Mouse (Mus musculus): Measurements from ENCODE around the gene Adgrg7. TPM values are rescaled to one million over a fixed set of nuclear protein-coding genes. Genes with fewer than 3 reads are reported as not detected.

Adgrg7 gene
- polyA plus RNA-seq, 1 experiment = not detected

DNA sequence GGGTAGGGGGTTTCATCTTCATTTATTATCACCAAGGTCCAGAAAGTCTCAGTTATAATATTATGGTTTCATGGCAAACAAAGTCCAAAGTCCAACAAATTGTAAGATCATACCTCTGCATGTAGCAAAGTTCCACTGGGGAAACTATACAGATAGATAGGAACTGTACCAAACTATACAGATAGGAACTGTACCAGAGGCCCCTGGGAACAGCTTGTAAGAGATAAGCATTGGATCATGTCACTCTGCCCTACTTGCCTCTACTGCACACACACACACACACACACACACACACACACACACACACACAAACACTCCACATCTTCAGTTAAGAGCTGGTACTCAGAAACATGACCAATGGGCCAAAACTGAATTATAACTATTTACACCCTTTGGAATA is 76.6 kb downstream of the Adgrg7 start:
- peaks cover 29% of the 10 kb centered on the region for H3K79me2 ChIP-seq (ENCODE audit: control insufficient read depth, insufficient read depth)
- H3K27me3 ChIP-seq (ENCODE audit: control insufficient read depth, insufficient read depth, insufficient read length) = no peaks in the 10 kb centered on the region
- no peak overlapping the region for H3K4me3 ChIP-seq (ENCODE audit: insufficient read depth, poor library complexity, severe bottlenecking)
- H3ac ChIP-seq (ENCODE audit: control insufficient read depth, insufficient read length, low read depth) = no peak overlapping the region
- TF ChIP-seq USF1 (IDR thresholded peaks at IDR 0.05; ENCODE audit: low read depth) = no peak
- no peak for TF ChIP-seq FOSL1 (IDR thresholded peaks at IDR 0.05; ENCODE audit: insufficient read depth, low read length, poor library complexity, severe bottlenecking)
- TF ChIP-seq MAX (IDR thresholded peaks at IDR 0.05) = no peak
- no peak for TF ChIP-seq CTCF (IDR thresholded peaks at IDR 0.05; ENCODE audit: control insufficient read depth, insufficient read depth, insufficient read length)
- TF ChIP-seq MYOD1 (IDR thresholded peaks at IDR 0.05; ENCODE audit: control insufficient read depth, insufficient read length, low read depth) = no peak
- TF ChIP-seq MYOG (IDR thresholded peaks at IDR 0.05; ENCODE audit: control insufficient read depth, extremely low read depth, insufficient read length) = no peak
- no peak for TF ChIP-seq CEBPB (IDR thresholded peaks at IDR 0.05; ENCODE audit: low read depth)
- H3K36me3 ChIP-seq (ENCODE audit: control insufficient read depth, insufficient read depth) = no peaks in the 10 kb centered on the region
- peaks cover 25% of the 10 kb centered on the region for H3K79me3 ChIP-seq (ENCODE audit: low read depth)

DNA sequence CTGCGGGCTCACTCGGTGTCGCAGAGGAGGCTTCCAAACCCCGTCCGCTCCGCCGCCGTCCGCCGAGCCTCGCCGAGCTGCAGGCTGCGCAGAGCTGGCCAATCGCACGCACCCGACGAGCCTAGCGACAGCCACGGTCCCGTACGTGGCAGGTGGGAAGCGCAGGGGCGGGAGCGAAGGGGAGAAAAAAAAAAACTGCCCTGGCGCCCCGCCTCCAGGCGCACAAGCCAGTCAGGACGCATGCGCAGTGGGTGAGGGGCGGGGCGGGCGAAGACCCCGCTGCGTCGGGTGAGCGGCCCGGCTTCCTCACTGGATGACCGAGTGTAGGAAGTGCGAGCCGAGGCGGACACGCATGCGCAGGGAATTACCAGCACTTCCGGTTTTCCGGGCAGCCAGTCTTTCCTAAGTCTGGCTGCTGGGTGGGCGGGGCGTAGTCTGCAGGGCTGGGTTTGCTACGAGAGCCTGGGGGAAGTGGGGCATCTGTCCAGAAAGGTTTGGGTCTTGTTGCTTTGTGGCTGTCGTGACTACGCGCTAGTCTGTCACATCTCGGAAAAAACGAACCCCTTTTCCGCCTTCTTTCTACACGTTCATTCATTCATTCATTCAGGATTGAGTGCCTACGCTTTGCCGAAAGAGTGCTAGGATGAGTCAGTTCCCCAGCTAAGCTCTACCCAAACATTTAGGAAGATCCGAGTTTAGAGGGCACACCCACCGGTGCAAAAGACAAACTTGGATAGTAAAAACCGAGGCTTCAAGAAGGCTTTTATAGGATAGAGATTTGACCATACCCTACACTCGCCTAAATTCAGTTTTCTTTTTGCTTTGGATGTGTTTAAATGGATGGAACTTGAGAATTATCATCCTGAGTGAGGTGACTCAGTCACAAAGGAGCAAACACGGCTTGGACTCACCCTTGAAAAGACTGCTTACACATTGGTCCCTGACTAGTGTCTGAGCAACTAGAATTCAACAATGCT is 78.1 kb downstream of the Adgrg7 start, which contains the start of gene Tfg:
TSS of gene Tfg (minus strand) at position 227 of the 977 bp plus-strand sequence.
- Histone ChIP-seq H3K36me3 (ENCODE audit: control insufficient read depth, insufficient read depth) (peaks cover 9% of the 10 kb centered on the region), H3K4me3 (ENCODE audit: insufficient read depth, poor library complexity, severe bottlenecking) (peak within 1 kb of the TSS; percentile 61), H3K27me3 (ENCODE audit: control insufficient read depth, insufficient read depth, insufficient read length) (no peaks in the 10 kb centered on the region), H3ac (ENCODE audit: control insufficient read depth, insufficient read length, low read depth) (peak within 1 kb of the TSS; percentile 70), H3K79me2 (ENCODE audit: control insufficient read depth, insufficient read depth) (peaks cover 44% of the 10 kb centered on the region), H3K79me3 (ENCODE audit: low read depth) (peaks cover 37% of the 10 kb centered on the region)
- TF ChIP-seq MAX (IDR thresholded peaks at IDR 0.05) (no peak), FOSL1 (IDR thresholded peaks at IDR 0.05; ENCODE audit: insufficient read depth, low read length, poor library complexity, severe bottlenecking) (no peak), CTCF (IDR thresholded peaks at IDR 0.05; ENCODE audit: control insufficient read depth, insufficient read depth, insufficient read length) (no peak), MYOG (IDR thresholded peaks at IDR 0.05; ENCODE audit: control insufficient read depth, extremely low read depth, insufficient read length) (no peak), USF1 (IDR thresholded peaks at IDR 0.05; ENCODE audit: low read depth) (no peak), CEBPB (IDR thresholded peaks at IDR 0.05; ENCODE audit: low read depth) (no peak), MYOD1 (IDR thresholded peaks at IDR 0.05; ENCODE audit: control insufficient read depth, insufficient read length, low read depth) (no peak)

DNA sequence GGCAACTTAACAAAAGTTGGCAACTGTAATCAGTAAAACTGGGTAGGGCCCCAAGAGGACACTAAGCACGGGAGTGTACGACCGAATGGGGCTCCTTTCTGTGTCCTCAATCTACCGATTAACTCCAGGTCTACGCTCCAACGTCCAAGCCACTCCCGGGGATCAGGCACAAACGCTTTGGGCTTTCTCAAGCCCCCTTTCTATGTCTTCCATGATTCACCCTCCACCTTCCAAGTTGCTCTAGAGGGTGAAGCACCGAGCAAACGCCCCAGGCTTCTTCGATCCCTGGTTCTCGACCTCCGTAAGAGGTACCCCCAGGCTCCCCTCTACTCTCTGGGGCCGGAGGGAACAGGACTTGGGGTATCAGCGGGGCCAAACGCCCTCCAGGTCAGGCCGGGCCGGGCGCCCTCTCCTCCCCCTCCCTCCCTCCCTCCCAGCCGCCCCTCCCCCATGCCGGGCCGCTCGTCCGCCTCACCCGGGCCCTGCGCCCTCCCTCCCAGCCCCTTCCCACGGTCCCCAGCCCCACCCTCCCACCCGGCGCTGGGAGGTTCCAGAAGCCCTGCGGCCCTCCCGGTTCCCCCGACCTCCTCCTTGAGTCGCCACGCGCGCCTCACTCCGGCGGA is 79.0 kb downstream of the Adgrg7 start:
- Histone ChIP-seq H3K79me2 (ENCODE audit: control insufficient read depth, insufficient read depth) (peaks cover 51% of the 10 kb centered on the region), H3K4me3 (ENCODE audit: insufficient read depth, poor library complexity, severe bottlenecking) (peak overlapping the region; percentile 61), H3K79me3 (ENCODE audit: low read depth) (peaks cover 39% of the 10 kb centered on the region), H3K36me3 (ENCODE audit: control insufficient read depth, insufficient read depth) (peaks cover 17% of the 10 kb centered on the region), H3K27me3 (ENCODE audit: control insufficient read depth, insufficient read depth, insufficient read length) (no peaks in the 10 kb centered on the region), H3ac (ENCODE audit: control insufficient read depth, insufficient read length, low read depth) (peak overlapping the region; percentile 70)
- TF ChIP-seq MAX (IDR thresholded peaks at IDR 0.05) = no peak
- TF ChIP-seq FOSL1 (IDR thresholded peaks at IDR 0.05; ENCODE audit: insufficient read depth, low read length, poor library complexity, severe bottlenecking) = no peak
- no peak for TF ChIP-seq USF1 (IDR thresholded peaks at IDR 0.05; ENCODE audit: low read depth)
- no peak for TF ChIP-seq CTCF (IDR thresholded peaks at IDR 0.05; ENCODE audit: control insufficient read depth, insufficient read depth, insufficient read length)
- TF ChIP-seq MYOG (IDR thresholded peaks at IDR 0.05; ENCODE audit: control insufficient read depth, extremely low read depth, insufficient read length) = no peak
- no peak for TF ChIP-seq CEBPB (IDR thresholded peaks at IDR 0.05; ENCODE audit: low read depth)
- TF ChIP-seq MYOD1 (IDR thresholded peaks at IDR 0.05; ENCODE audit: control insufficient read depth, insufficient read length, low read depth) = no peak

DNA sequence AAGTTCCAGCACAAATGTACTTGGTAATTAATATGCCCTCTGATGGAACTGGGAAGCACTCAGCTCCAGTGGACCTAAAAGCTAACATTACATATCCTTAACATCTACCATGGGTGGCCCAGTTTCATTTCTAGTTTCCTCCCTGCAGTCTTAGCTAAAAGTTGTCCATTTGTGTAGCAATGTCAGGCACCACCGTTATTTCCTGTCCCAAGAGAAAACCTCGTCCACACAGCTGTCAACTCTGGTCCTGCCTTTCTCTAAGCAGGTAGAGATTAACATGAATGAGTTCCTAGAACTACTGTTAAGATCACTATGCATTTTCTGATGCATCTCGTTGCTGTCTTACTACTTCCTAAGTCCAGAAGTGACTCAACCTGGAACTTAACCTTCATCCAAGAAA is 80.0 kb downstream of the Adgrg7 start:
- no peaks in the 10 kb centered on the region for H3K27me3 ChIP-seq (ENCODE audit: control insufficient read depth, insufficient read depth, insufficient read length)
- H3ac ChIP-seq (ENCODE audit: control insufficient read depth, insufficient read length, low read depth) = no peak overlapping the region
- peaks cover 39% of the 10 kb centered on the region for H3K79me3 ChIP-seq (ENCODE audit: low read depth)
- H3K4me3 ChIP-seq (ENCODE audit: insufficient read depth, poor library complexity, severe bottlenecking) = no peak overlapping the region
- peaks cover 28% of the 10 kb centered on the region for H3K36me3 ChIP-seq (ENCODE audit: control insufficient read depth, insufficient read depth)
- H3K79me2 ChIP-seq (ENCODE audit: control insufficient read depth, insufficient read depth) = peaks cover 53% of the 10 kb centered on the region
- TF ChIP-seq USF1 (IDR thresholded peaks at IDR 0.05; ENCODE audit: low read depth) (no peak), CTCF (IDR thresholded peaks at IDR 0.05; ENCODE audit: control insufficient read depth, insufficient read depth, insufficient read length) (no peak), MYOD1 (IDR thresholded peaks at IDR 0.05; ENCODE audit: control insufficient read depth, insufficient read length, low read depth) (no peak), FOSL1 (IDR thresholded peaks at IDR 0.05; ENCODE audit: insufficient read depth, low read length, poor library complexity, severe bottlenecking) (no peak), MYOG (IDR thresholded peaks at IDR 0.05; ENCODE audit: control insufficient read depth, extremely low read depth, insufficient read length) (no peak), CEBPB (IDR thresholded peaks at IDR 0.05; ENCODE audit: low read depth) (no peak), MAX (IDR thresholded peaks at IDR 0.05) (no peak)

DNA sequence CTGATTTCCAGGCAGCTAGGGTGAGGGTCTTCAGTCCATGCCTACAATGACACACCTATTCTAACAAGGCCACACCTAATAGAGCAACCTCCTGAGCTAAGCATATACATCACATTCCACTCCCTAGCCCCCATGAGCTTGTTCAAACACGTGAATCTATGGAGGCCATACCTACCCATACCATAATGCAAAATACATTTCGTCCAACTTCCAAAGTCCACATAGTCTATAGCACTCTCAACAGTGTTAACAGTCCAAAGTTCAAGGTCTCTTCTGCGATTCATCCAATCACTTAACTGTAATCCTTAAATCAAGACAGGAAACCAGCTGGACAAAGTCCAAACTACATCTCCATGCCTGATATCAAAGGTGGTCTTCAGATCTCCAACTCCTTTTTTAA is 85.6 kb downstream of the Adgrg7 start:
- TF ChIP-seq USF1 (IDR thresholded peaks at IDR 0.05; ENCODE audit: low read depth) (no peak), MAX (IDR thresholded peaks at IDR 0.05) (no peak), CTCF (IDR thresholded peaks at IDR 0.05; ENCODE audit: control insufficient read depth, insufficient read depth, insufficient read length) (no peak)
- peaks cover 46% of the 10 kb centered on the region for H3K79me3 ChIP-seq (ENCODE audit: low read depth)
- H3K27me3 ChIP-seq (ENCODE audit: control insufficient read depth, insufficient read depth, insufficient read length) = no peaks in the 10 kb centered on the region
- H3K79me2 ChIP-seq (ENCODE audit: control insufficient read depth, insufficient read depth) = peaks cover 63% of the 10 kb centered on the region
- peaks cover 66% of the 10 kb centered on the region for H3K36me3 ChIP-seq (ENCODE audit: control insufficient read depth, insufficient read depth)
- no peak overlapping the region for H3ac ChIP-seq (ENCODE audit: control insufficient read depth, insufficient read length, low read depth)
- H3K4me3 ChIP-seq (ENCODE audit: insufficient read depth, poor library complexity, severe bottlenecking) = no peak overlapping the region

Measured in C2C12 (cell line).